Mouse (Mus musculus) ovary, postnatal 14 days (tissue): ENCODE results near the gene Card6.

Experiments
- DNase-seq: peaks from one replicate; pipeline ENCODE4 v3.0.0; 2022; ENCODE audit warnings: low spot score

The Card6 gene

GRCm38 (mm10) chr15:5107686-5108654 is at the start of gene Card6:
Card6 (minus strand) TSS chr15:5108539.
- no peak for DNase-seq

GRCm38 (mm10) chr15:5157386-5157785 is 49.0 kb upstream of the Card6 start:
- no peak for DNase-seq

GRCm38 (mm10) chr15:5156355-5156754 is 48.0 kb upstream of the Card6 start:
- no peak for DNase-seq

GRCm38 (mm10) chr15:5155093-5155492 is 46.8 kb upstream of the Card6 start:
- no peak for DNase-seq

- DNase-seq = no peak
Measured at GRCm38 (mm10) chr15:5154621-5155020, 46.3 kb upstream of the Card6 start.

- DNase-seq = no peak
Measured at GRCm38 (mm10) chr15:5152171-5152570, 43.8 kb upstream of the Card6 start.

GRCm38 (mm10) chr15:5149187-5149586 is 40.8 kb upstream of the Card6 start:
- DNase-seq = no peak

- no peak for DNase-seq
Measured at GRCm38 (mm10) chr15:5145196-5145945, 37.0 kb upstream of the Card6 start.

- peak; percentile 62 for DNase-seq
Measured at GRCm38 (mm10) chr15:5144021-5144778, 35.9 kb upstream of the Card6 start.

GRCm38 (mm10) chr15:5143361-5144020 is 35.2 kb upstream of the Card6 start, which contains the start of gene Prkaa1:
Prkaa1 (plus strand) TSS chr15:5143861.
- DNase-seq = peak; percentile 66

- DNase-seq = no peak
Measured at GRCm38 (mm10) chr15:5142714-5143113, 34.4 kb upstream of the Card6 start.

GRCm38 (mm10) chr15:5142047-5142446 is 33.7 kb upstream of the Card6 start:
- DNase-seq = no peak

GRCm38 (mm10) chr15:5140357-5140756 is 32.0 kb upstream of the Card6 start:
- DNase-seq = no peak

- no peak for DNase-seq
Measured at GRCm38 (mm10) chr15:5139863-5140262, 31.5 kb upstream of the Card6 start.

- DNase-seq = no peak
Measured at GRCm38 (mm10) chr15:5139366-5139765, 31.0 kb upstream of the Card6 start.

GRCm38 (mm10) chr15:5138021-5138856 is 29.9 kb upstream of the Card6 start:
- DNase-seq = no peak

- no peak for DNase-seq
Measured at GRCm38 (mm10) chr15:5134945-5135483, 26.7 kb upstream of the Card6 start.

- no peak for DNase-seq
Measured at GRCm38 (mm10) chr15:5134179-5134578, 25.8 kb upstream of the Card6 start.

GRCm38 (mm10) chr15:5133301-5133700 is 25.0 kb upstream of the Card6 start:
- no peak for DNase-seq
